Mouse (Mus musculus) cerebellum, postnatal 4 days (tissue): ENCODE data around the gene Arhgef6.

Experiments
- DNase-seq, 2 experiments: peaks; one replicate each; pipeline ENCODE4 v3.0.0; 2022; ENCODE audit warnings: low spot score in 2 of 2, mixed read lengths in 1 of 2

The Arhgef6 gene

GRCm38 (mm10) chrX:57303188-57303878 is 35.2 kb downstream of the Arhgef6 start:
- DNase-seq, result no peak

GRCm38 (mm10) chrX:57298946-57299345 is 39.6 kb downstream of the Arhgef6 start:
- DNase-seq, result no peak

GRCm38 (mm10) chrX:57288458-57288857 is 50.1 kb downstream of the Arhgef6 start:
- no peak for DNase-seq

- no peak for DNase-seq
Observed at GRCm38 (mm10) chrX:57286281-57286680, 52.2 kb downstream of the Arhgef6 start.

GRCm38 (mm10) chrX:57282184-57282583 is 56.3 kb downstream of the Arhgef6 start:
- no peak for DNase-seq

- no peak for DNase-seq
Observed at GRCm38 (mm10) chrX:57277560-57278335, 60.8 kb downstream of the Arhgef6 start.

GRCm38 (mm10) chrX:57263515-57263914 is 75.0 kb downstream of the Arhgef6 start:
- no peak for DNase-seq

- no peak for DNase-seq
Observed at GRCm38 (mm10) chrX:57260744-57261143, 77.8 kb downstream of the Arhgef6 start.

- DNase-seq, result no peak
Observed at GRCm38 (mm10) chrX:57253329-57254055, 85.0 kb downstream of the Arhgef6 start.

GRCm38 (mm10) chrX:57238572-57238971 is 100.0 kb downstream of the Arhgef6 start:
- DNase-seq, result no peak

GRCm38 (mm10) chrX:57235982-57236381 is 102.5 kb downstream of the Arhgef6 start:
- no peak for DNase-seq

GRCm38 (mm10) chrX:57233596-57233995 is 104.9 kb downstream of the Arhgef6 start:
- no peak for DNase-seq

- DNase-seq, result no peak
Observed at GRCm38 (mm10) chrX:57228178-57228577, 110.4 kb downstream of the Arhgef6 start.

- DNase-seq, result peak in 1 of 2 experiments; percentile 1
Observed at GRCm38 (mm10) chrX:57223301-57223700, 115.2 kb downstream of the Arhgef6 start.

- DNase-seq, result no peak
Observed at GRCm38 (mm10) chrX:57221881-57222280, 116.6 kb downstream of the Arhgef6 start.

GRCm38 (mm10) chrX:57219563-57219962 is 119.0 kb downstream of the Arhgef6 start:
- DNase-seq, result no peak

GRCm38 (mm10) chrX:57216271-57216670 is 122.3 kb downstream of the Arhgef6 start:
- no peak for DNase-seq

GRCm38 (mm10) chrX:57215495-57215894 is 123.0 kb downstream of the Arhgef6 start:
- no peak for DNase-seq

- DNase-seq, result no peak
Observed at GRCm38 (mm10) chrX:57212862-57213261, 125.7 kb downstream of the Arhgef6 start.

GRCm38 (mm10) chrX:57211876-57212275 is 126.7 kb downstream of the Arhgef6 start, which contains the start of gene Cd40lg:
TSS of gene Cd40lg (plus strand) at chrX:57212143.
- no peak for DNase-seq

GRCm38 (mm10) chrX:57210591-57210990 is 127.9 kb downstream of the Arhgef6 start:
- no peak for DNase-seq

- DNase-seq, result no peak
Observed at GRCm38 (mm10) chrX:57200397-57200796, 138.1 kb downstream of the Arhgef6 start.
